Mouse (Mus musculus) intestine, postnatal 0 days (tissue): Measurements from ENCODE around the gene Sh3bgrl. TPM values are rescaled to one million over a fixed set of nuclear protein-coding genes. Genes with fewer than 3 reads are reported as not detected.

ENCODE experiments used
- ATAC-seq: fragments of 200-750 bp; cut with Nextera tagmentation; 2 replicates; pipeline ENCODE4 v1.8.0; 2017; ENCODE audit warnings: mild to moderate bottlenecking, moderate TSS enrichment, moderate library complexity
- H3K27ac ChIP-seq: fragments of 300-500 bp; sonication (generic); 2 replicates; pipeline ENCODE4 v1.5.1; 2014; ENCODE audit warnings: mild to moderate bottlenecking, low read depth, low read length, moderate library complexity
- H3K27me3 ChIP-seq: fragments of 300-500 bp; sonication (generic); replicated peaks from 2 replicates; pipeline ENCODE4 v1.6.1; 2014; ENCODE audit warnings: low read length, mixed read lengths; ENCODE audit not compliant: control insufficient read depth, insufficient read depth
- H3K36me3 ChIP-seq: fragments of 300-500 bp; sonication (generic); 2 replicates; pipeline ENCODE4 v1.6.1; 2014; ENCODE audit warnings: mild to moderate bottlenecking, moderate library complexity; ENCODE audit not compliant: control insufficient read depth, insufficient read depth
- H3K4me1 ChIP-seq: fragments of 300-500 bp; sonication (generic); replicated peaks from 2 replicates; pipeline ENCODE4 v1.6.1; 2014; ENCODE audit warnings: antibody characterized with exemption, low read length, mixed read lengths; ENCODE audit not compliant: control insufficient read depth, insufficient read depth
- H3K4me2 ChIP-seq: fragments of 300-500 bp; sonication (generic); replicated peaks from 2 replicates; pipeline ENCODE4 v1.6.1; 2014; ENCODE audit warnings: low read depth, mild to moderate bottlenecking, moderate library complexity
- H3K4me3 ChIP-seq: fragments of 300-500 bp; sonication (generic); 2 replicates; pipeline ENCODE4 v1.5.1; 2014; ENCODE audit warnings: low read depth, low read length
- H3K9ac ChIP-seq: fragments of 300-500 bp; sonication (generic); 2 replicates; pipeline ENCODE4 v1.6.1; 2014; ENCODE audit warnings: mild to moderate bottlenecking, low read depth, low read length
- H3K9me3 ChIP-seq: fragments of 300-500 bp; sonication (generic); 2 replicates; pipeline ENCODE4 v1.6.1; 2016; ENCODE audit warnings: mixed run types; ENCODE audit not compliant: control insufficient read depth
- CTCF ChIP-seq: sonication (generic); IDR thresholded peaks from 2 replicates; pipeline ENCODE4 v1.5.1; 2016; ENCODE audit warnings: low read depth, mild to moderate bottlenecking, control low read depth, antibody characterized with exemption, moderate library complexity
- WGBS: fragments of 180-500 bp; shearing (Covaris S2); extraction: QIAGEN DNeasy Blood & Tissue Kit; methylation state at CpG from one replicate; pipeline ENCODE4 v1.1.7; 2014; 5-methylcytosine and 5-hydroxymethylcytosine counted together
- polyA plus RNA-seq: library from polyadenylated mRNA; unstranded; fragments of >200 nt; fragmentation: Nextera tagmentation; extraction: Ambion mirVana; gene quantifications from 2 replicates; pipeline ENCODE4 v1.2.1, GENCODE M21; 2015

The Sh3bgrl gene
- polyA plus RNA-seq, 1 experiment from 2014 or later: 50.8 TPM

DNA sequence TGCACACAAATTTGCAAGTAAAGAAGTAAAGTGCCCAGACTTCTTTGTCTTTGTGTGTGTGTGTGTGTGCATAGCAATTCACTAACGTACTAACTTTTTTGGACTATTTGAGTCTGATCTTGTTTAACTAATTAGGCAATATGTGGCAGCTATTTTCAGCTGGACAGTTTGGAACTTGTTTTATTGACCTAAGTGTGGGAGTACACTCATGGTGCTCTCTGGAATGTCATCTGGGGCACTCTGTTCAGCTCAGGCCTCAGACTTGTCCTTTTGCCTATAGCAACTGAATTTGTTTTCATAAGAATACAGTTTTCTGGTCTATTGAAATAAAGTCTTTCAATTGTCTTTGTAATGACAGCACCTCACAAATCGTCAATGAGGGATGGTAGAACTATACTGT, 42.1 kb downstream of the Sh3bgrl start:
- 39% methylated on average over 2 of the region's 2 CpGs for WGBS
- Histone ChIP-seq H3K36me3 (no peaks in the 10 kb centered on the region), H3K27ac (no peak overlapping the region), H3K9me3 (no peaks in the 10 kb centered on the region), H3K4me1 (no peaks in the 10 kb centered on the region), H3K4me2 (no peak overlapping the region), H3K27me3 (no peaks in the 10 kb centered on the region), H3K4me3 (no peak overlapping the region), H3K9ac (no peak overlapping the region)
- TF ChIP-seq CTCF: no peak
- no peak for ATAC-seq

DNA sequence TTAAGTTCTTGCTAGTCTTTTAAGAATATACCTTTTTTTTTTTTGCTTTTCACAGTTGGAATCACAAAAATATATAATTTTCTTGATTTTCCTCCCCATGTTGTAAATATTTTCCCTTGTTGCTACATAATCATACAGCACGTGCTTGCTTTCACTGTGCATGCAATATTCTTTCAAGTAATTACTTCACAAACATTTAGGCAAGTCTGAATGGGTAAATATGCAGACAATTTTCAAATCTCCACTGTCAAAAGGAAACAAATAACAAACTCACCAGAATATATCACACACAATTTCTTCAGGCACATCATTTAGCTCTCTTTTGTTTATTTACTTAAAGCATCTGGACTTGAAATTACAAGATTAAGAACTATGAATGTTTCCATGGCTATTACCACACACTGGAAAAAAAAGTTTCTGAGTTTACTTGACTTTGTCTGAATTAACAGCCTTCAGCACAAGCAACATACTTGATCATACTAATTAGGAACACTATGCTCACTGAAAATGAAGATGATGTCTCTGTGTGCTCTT, 46.2 kb downstream of the Sh3bgrl start:
- TF ChIP-seq CTCF: no peak
- no peak overlapping the region for H3K4me2 ChIP-seq
- 50% methylated on average over 1 of the region's 1 CpGs for WGBS
- H3K27ac ChIP-seq: no peak overlapping the region
- H3K9ac ChIP-seq: no peak overlapping the region
- no peak overlapping the region for H3K4me3 ChIP-seq
- no peaks in the 10 kb centered on the region for H3K36me3 ChIP-seq
- no peaks in the 10 kb centered on the region for H3K9me3 ChIP-seq
- H3K4me1 ChIP-seq: no peaks in the 10 kb centered on the region
- ATAC-seq: no peak
- H3K27me3 ChIP-seq: no peaks in the 10 kb centered on the region

DNA sequence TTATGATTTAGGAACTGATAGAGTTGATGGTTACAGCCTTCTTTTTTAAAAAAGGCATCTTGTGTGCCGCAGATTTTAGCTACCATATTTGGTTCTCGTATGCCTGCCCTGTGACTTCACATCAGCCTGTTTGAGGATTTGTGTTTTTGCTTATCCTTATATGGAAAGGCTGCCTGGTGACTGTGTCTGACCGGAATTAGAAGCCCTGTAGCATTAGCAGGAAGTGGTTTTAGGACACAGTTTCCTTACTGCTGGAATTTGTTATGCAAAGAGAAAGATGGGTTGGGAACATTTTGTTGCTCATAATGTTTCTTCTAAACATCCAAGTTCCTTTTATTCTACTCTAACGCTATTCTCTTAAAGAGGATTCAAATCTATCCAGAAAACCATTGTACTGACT, 47.1 kb downstream of the Sh3bgrl start:
- no peak overlapping the region for H3K4me3 ChIP-seq
- H3K4me1 ChIP-seq: no peaks in the 10 kb centered on the region
- 62% methylated on average over 4 of the region's 4 CpGs for whole genome bisulfite sequencing
- H3K36me3 ChIP-seq: no peaks in the 10 kb centered on the region
- H3K27ac ChIP-seq: no peak overlapping the region
- no peak for ATAC-seq
- no peaks in the 10 kb centered on the region for H3K27me3 ChIP-seq
- no peak overlapping the region for H3K4me2 ChIP-seq
- no peaks in the 10 kb centered on the region for H3K9me3 ChIP-seq
- TF ChIP-seq CTCF: no peak
- no peak overlapping the region for H3K9ac ChIP-seq

- H3K9me3 ChIP-seq: no peaks in the 10 kb centered on the region
- ATAC-seq: peak; percentile 51; the same call in 1 of the 2 replicates
Observed at GRCm38 (mm10) chrX:109145779-109146178, 50.6 kb downstream of the Sh3bgrl start.

DNA sequence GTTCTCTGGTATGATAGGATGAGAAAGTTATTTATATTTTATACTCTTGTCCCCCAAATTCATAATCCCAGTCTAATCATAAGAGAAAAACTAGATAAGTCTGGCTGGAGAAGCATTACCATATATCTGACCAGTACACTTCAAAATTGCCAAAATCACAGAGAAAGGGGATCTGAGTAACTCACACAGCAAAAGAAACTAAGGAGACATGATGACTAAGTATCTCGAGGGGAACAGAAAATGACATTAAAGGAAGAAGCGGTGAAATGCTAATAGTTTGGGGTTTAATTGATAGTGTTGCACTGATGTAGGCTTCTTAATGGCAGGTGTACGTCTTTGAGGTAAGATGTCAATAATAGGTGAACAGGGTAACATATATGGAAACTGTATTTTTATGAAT, 51.9 kb downstream of the Sh3bgrl start:
- no peak overlapping the region for H3K27ac ChIP-seq
- no peak overlapping the region for H3K4me3 ChIP-seq
- no peaks in the 10 kb centered on the region for H3K36me3 ChIP-seq
- no peak for ATAC-seq
- no peak for TF ChIP-seq CTCF
- H3K9ac ChIP-seq: no peak overlapping the region
- H3K4me1 ChIP-seq: no peaks in the 10 kb centered on the region
- H3K9me3 ChIP-seq: no peaks in the 10 kb centered on the region
- 82% methylated on average over 3 of the region's 3 CpGs for WGBS
- H3K4me2 ChIP-seq: no peak overlapping the region
- H3K27me3 ChIP-seq: no peaks in the 10 kb centered on the region

More at GRCm38 (mm10) chrX:109145779-109146178, 50.6 kb downstream of the Sh3bgrl start:
- no peak overlapping the region for H3K4me3 ChIP-seq
- H3K36me3 ChIP-seq: no peaks in the 10 kb centered on the region
- no peaks in the 10 kb centered on the region for H3K4me1 ChIP-seq
- 63% methylated on average over 6 of the region's 6 CpGs for WGBS
- no peaks in the 10 kb centered on the region for H3K27me3 ChIP-seq
- TF ChIP-seq CTCF: no peak
- H3K27ac ChIP-seq: no peak overlapping the region
- no peak overlapping the region for H3K4me2 ChIP-seq
- H3K9ac ChIP-seq: no peak overlapping the region

GRCm38 (mm10) chrX:109151228-109151627, 56.1 kb downstream of the Sh3bgrl start:
- no peak for TF ChIP-seq CTCF
- WGBS: 89% methylated on average over 2 of the region's 2 CpGs
- Histone ChIP-seq H3K4me2 (no peak overlapping the region), H3K4me1 (no peaks in the 10 kb centered on the region), H3K9ac (no peak overlapping the region), H3K36me3 (no peaks in the 10 kb centered on the region), H3K27ac (no peak overlapping the region), H3K9me3 (no peaks in the 10 kb centered on the region), H3K4me3 (no peak overlapping the region), H3K27me3 (no peaks in the 10 kb centered on the region)
- ATAC-seq: no peak

DNA sequence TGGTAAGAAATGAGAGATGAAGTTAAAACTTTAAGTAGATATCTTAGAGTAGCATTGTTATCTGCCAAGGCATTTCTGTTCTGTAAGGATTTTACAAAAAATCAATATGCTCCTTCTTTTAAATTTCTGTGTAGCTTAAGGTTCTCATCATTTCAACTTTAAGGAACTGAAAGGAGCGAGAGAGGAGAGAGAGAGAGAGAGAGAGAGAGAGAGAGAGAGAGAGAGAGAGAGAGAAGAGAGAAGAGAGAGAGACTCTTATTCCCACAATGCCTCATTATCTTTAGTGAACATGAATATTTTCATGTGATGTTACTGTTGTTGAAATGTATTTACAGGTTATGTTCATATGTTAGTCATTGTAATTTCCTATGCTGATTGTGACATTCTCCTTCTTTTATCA, 65.2 kb downstream of the Sh3bgrl start:
- no peaks in the 10 kb centered on the region for H3K36me3 ChIP-seq
- H3K27ac ChIP-seq: no peak overlapping the region
- H3K27me3 ChIP-seq: no peaks in the 10 kb centered on the region
- no peaks in the 10 kb centered on the region for H3K4me1 ChIP-seq
- 50% methylated on average over 1 of the region's 1 CpGs for WGBS
- no peak overlapping the region for H3K9ac ChIP-seq
- no peak for ATAC-seq
- H3K9me3 ChIP-seq: no peaks in the 10 kb centered on the region
- peak overlapping the region; percentile 30 for H3K4me2 ChIP-seq
- no peak overlapping the region for H3K4me3 ChIP-seq
- TF ChIP-seq CTCF: no peak
